19 mouse cellular contexts compared by ENCODE assay signal in genomic region chr11:54130721-54131120, GRCm38 (mm10).
"Had no signal": no experiment of that assay in that cellular context is flagged by ENCODE, and none has a peak within 500 bp of the region (broad histone marks: within the 10 kb centered on the region; RNA-seq: fewer than 3 reads in every experiment).

No protein-coding gene starts in this region.

- H3K27ac ChIP-seq: limb, embryonic 13.5 days; liver, embryonic 13.5 days; neural tube, embryonic 12.5 days; stomach, embryonic 15.5 days had no signal

- H3K4me3 ChIP-seq: limb, embryonic 13.5 days; liver, embryonic 13.5 days; neural tube, embryonic 12.5 days; stomach, embryonic 15.5 days had no signal

- H3K36me3 ChIP-seq: liver, embryonic 13.5 days; neural tube, embryonic 12.5 days had no signal

- H3K9me3 ChIP-seq: limb, embryonic 13.5 days; liver, embryonic 13.5 days; neural tube, embryonic 12.5 days; stomach, embryonic 15.5 days had no signal

- DNase-seq: kidney, adult 18-20 months; kidney, adult 9 months; kidney, postnatal 14 days; kidney, postnatal 4 days; left cerebral cortex, postnatal 4 days; liver, embryonic 13.5 days; lung, adult 2 months; lung, postnatal 14 days; lung, postnatal 4 days; midbrain, embryonic 14.5 days; retina, postnatal 1 day; right cerebral cortex, postnatal 25 days; spleen, adult 18-20 months; thymus, postnatal 25 days had no signal

- H3K4me2 ChIP-seq: limb, embryonic 13.5 days; liver, embryonic 13.5 days; midbrain, embryonic 11.5 days; neural tube, embryonic 12.5 days; stomach, embryonic 15.5 days had no signal

- H3K27me3 ChIP-seq: liver, embryonic 13.5 days; neural tube, embryonic 12.5 days; stomach, embryonic 15.5 days had no signal

- H3K9ac ChIP-seq: limb, embryonic 13.5 days; liver, embryonic 13.5 days; neural tube, embryonic 12.5 days; stomach, embryonic 15.5 days had no signal

- ATAC-seq: intestine, embryonic 16.5 days had no signal
